Mouse (Mus musculus) ES-E14 (cell line): ENCODE measurements at regions not wholly inside any gene's neighbourhood (a gene's known extent, or its start where the extent isn't known, plus 50 kb on each side); places are given as distances from the start of the nearest gene placed in this dataset.

Source experiments
- DNase-seq: peaks from one replicate; pipeline ENCODE4 v3.0.0-alpha.2; 2013; ENCODE audit warnings: low read depth, low spot score
- H3K27ac ChIP-seq: 2 replicates; pipeline ENCODE4 v1.5.1; 2012; ENCODE audit warnings: low read depth, mild to moderate bottlenecking, low read length, moderate library complexity, mixed read lengths; ENCODE audit not compliant: poor library complexity, insufficient read depth, severe bottlenecking
- H3K36me3 ChIP-seq: 2 replicates; pipeline ENCODE4 v1.6.1; 2012; ENCODE audit warnings: mild to moderate bottlenecking, low read length, moderate library complexity, mixed read lengths; ENCODE audit not compliant: control insufficient read depth, poor library complexity, insufficient read depth, severe bottlenecking
- H3K4me1 ChIP-seq, 2 experiments: fragments of 150-350 bp in 1 of 2; sonication (generic) in 1 of 2; 2 replicates each; pipeline ENCODE4 v1.6.1; 2012; ENCODE audit warnings: low read length in 2 of 2, mild to moderate bottlenecking in 1 of 2, mixed read lengths in 1 of 2; ENCODE audit not compliant: control insufficient read depth in 2 of 2, insufficient read depth in 2 of 2, poor library complexity in 1 of 2
- H3K4me3 ChIP-seq, 2 experiments: fragments of 150-350 bp in 1 of 2; sonication (generic) in 1 of 2; 2 replicates each; pipeline ENCODE4 v1.5.1; 2012; ENCODE audit warnings: low read length in 2 of 2, low read depth in 1 of 2, mild to moderate bottlenecking in 1 of 2, mixed read lengths in 1 of 2; ENCODE audit not compliant: insufficient read depth in 1 of 2, poor library complexity in 1 of 2, severe bottlenecking in 1 of 2
- H3K9ac ChIP-seq: 2 replicates; pipeline ENCODE4 v1.6.1; 2012; ENCODE audit warnings: low read depth, mild to moderate bottlenecking, low read length, mixed read lengths; ENCODE audit not compliant: poor library complexity, insufficient read depth, severe bottlenecking
- H3K9me3 ChIP-seq: fragments of 150-350 bp; sonication (generic); 2 replicates; pipeline ENCODE4 v1.6.1; 2012; ENCODE audit warnings: low read depth, mild to moderate bottlenecking, low read length; ENCODE audit not compliant: control insufficient read depth, insufficient read depth
- CHD2 ChIP-seq: IDR thresholded peaks from 2 replicates; pipeline ENCODE4 v1.6.1; 2014; ENCODE audit warnings: mild to moderate bottlenecking, low read depth, low read length, inconsistent platforms
- HCFC1 ChIP-seq: IDR thresholded peaks from 2 replicates; pipeline ENCODE4 v1.6.1; 2012; ENCODE audit warnings: low read length, inconsistent platforms, borderline replicate concordance; ENCODE audit not compliant: insufficient read depth
- MAFK ChIP-seq: IDR thresholded peaks from 2 replicates; pipeline ENCODE4 v1.6.1; 2014; ENCODE audit warnings: mild to moderate bottlenecking, low read depth, low read length, inconsistent platforms; ENCODE audit not compliant: insufficient read depth
- ZC3H11A ChIP-seq: IDR thresholded peaks from 2 replicates; pipeline ENCODE4 v1.6.1; 2012; ENCODE audit warnings: low read depth, mild to moderate bottlenecking, inconsistent platforms, low read length, borderline replicate concordance
- ZNF384 ChIP-seq: IDR thresholded peaks from 2 replicates; pipeline ENCODE4 v1.6.1; 2012; ENCODE audit warnings: low read depth, low read length, inconsistent platforms
- in situ Hi-C, 2 experiments: fragments of 600-800 bp; cut with MboI; formaldehyde crosslinking; loops; one replicate each; pipeline ENCODE4 v1.15.1; 2025; ENCODE audit warnings: low sequenced_read_pairs in 2 of 2, inconsistent platforms in 1 of 2; ENCODE audit not compliant: unreplicated experiment in 2 of 2

DNA sequence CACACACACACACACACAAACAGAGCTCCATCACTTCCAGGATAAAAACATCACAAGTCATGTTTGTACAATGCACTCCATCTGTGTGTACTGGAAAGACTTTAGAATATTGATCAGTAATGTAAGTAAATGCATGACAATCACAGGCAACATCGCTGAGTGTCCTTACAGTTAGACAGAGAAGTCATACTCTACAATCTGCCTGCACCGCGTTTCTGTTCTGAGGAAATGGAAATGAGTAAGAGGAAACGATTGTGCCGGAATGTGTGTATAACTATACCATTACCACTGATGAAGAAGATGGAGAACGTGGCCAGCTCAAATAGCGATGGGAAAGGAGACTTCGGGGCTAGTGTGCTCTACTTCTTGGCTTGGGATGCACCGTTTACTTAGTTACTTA is 210.7 kb downstream of the Dusp6 start:
- Histone ChIP-seq H3K27ac (no peak overlapping the region), H3K4me1 (peaks cover 2 to 5% of the 10 kb centered on the region in 2 experiments; a peak in 1 of 4 replicates), H3K9ac (no peak overlapping the region), H3K36me3 (no peaks in the 10 kb centered on the region), H3K9me3 (no peaks in the 10 kb centered on the region), H3K4me3 (no peak overlapping the region)
- TF ChIP-seq CHD2 (no peak), ZNF384 (no peak), ZC3H11A (no peak), MAFK (no peak), HCFC1 (no peak)
- no peak for DNase-seq
- in situ Hi-C loops, result no loop called here

DNA sequence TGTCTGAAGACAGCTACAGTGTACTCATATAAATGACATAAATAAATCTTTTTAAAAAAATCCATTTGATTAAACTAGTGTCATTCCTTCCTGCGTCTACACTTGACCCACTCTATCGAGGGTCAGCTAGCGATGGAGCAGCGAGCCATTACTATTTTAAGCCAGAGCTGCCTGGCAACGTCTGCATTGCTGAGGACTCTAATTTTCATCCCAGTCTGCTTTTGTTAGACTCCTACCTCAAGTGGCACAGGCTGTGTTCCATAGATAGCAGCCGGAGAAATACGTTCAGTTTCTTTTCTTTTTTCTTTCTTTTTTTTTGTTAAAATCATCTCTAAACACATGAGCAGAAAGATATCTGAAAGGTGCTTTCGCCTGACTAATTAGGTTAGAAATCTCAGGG is 211.5 kb downstream of the Dusp6 start:
- no peaks in the 10 kb centered on the region for H3K36me3 ChIP-seq
- no peak overlapping the region for H3K27ac ChIP-seq
- H3K4me3 ChIP-seq, result no peak overlapping the region
- in situ Hi-C loops, result no loop called here
- no peak overlapping the region for H3K9ac ChIP-seq
- H3K9me3 ChIP-seq, result no peaks in the 10 kb centered on the region
- TF ChIP-seq CHD2 (no peak), HCFC1 (no peak), MAFK (no peak), ZNF384 (no peak), ZC3H11A (no peak)
- 0 out of 4 replicates have a peak, but pooled peaks cover under 1 to 5% of the 10 kb centered on the region in 2 experiments for H3K4me1 ChIP-seq
- DNase-seq, result no peak

DNA sequence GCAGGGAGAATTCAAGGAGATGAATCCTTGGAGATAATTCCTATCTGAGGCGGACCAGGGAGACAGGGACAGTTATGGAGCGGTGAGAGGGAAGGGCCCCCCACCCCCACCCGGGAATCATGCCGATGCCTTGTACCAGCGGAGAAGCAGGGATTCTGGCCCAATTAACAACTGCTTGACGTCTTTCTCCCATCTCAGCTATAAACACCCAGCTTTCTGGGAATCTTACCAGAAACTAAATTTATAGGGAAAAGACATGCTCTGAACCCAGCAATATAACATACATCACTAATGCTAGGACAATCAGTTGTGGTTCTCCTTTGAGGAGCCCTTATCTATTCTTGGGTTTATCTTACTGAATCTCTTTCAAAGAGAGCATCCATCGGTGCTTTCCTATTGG is 213.2 kb downstream of the Dusp6 start:
- H3K4me3 ChIP-seq, result no peak overlapping the region
- DNase-seq, result no peak
- H3K9ac ChIP-seq, result no peak overlapping the region
- no peak overlapping the region for H3K27ac ChIP-seq
- no peaks in the 10 kb centered on the region for H3K36me3 ChIP-seq
- TF ChIP-seq MAFK, result no peak
- no peaks in the 10 kb centered on the region for H3K9me3 ChIP-seq
- 0 out of 4 replicates have a peak, but pooled peaks cover 0 to 5% of the 10 kb centered on the region in 2 experiments for H3K4me1 ChIP-seq
- in situ Hi-C loops, result no loop called here

GRCm38 (mm10) chr10:99476776-99477175 is 213.7 kb downstream of the Dusp6 start:
- 0 out of 4 replicates have a peak, but pooled peaks cover 0 to 5% of the 10 kb centered on the region in 2 experiments for H3K4me1 ChIP-seq
- TF ChIP-seq CHD2 (no peak), MAFK (no peak), HCFC1 (no peak), ZNF384 (no peak), ZC3H11A (no peak)
- no peak overlapping the region for H3K4me3 ChIP-seq
- no peak overlapping the region for H3K9ac ChIP-seq
- in situ Hi-C loops, result no loop called here
- no peaks in the 10 kb centered on the region for H3K9me3 ChIP-seq
- H3K27ac ChIP-seq, result no peak overlapping the region
- no peaks in the 10 kb centered on the region for H3K36me3 ChIP-seq
- no peak for DNase-seq

DNA sequence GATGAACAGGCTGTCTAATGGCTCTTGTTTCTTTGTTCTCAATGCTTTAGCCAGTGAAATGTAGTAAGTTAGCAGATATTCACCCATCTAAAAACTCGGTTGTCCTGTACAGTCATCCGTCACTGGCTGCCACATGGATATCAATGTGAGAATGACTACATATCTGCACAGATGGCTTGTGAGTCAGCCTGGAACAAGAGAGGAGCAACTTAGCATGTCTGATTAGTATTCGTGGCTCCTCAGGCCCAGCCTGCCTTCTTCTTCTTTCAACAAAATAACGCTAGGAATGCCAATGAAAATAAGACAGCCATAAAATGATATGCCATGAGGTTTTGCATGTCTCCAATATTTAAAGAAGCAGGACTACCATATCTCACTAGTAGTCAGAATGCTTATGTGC is 217.5 kb downstream of the Dusp6 start:
- no peak for DNase-seq
- no peak overlapping the region for H3K9ac ChIP-seq

More for the DNA sequence above, 217.5 kb downstream of the Dusp6 start:
- Histone ChIP-seq H3K4me1 (no peaks in the 10 kb centered on the region), H3K4me3 (no peak overlapping the region), H3K36me3 (no peaks in the 10 kb centered on the region), H3K27ac (no peak overlapping the region), H3K9me3 (no peaks in the 10 kb centered on the region)
- in situ Hi-C loops, result no loop called here
- TF ChIP-seq ZC3H11A, result no peak
- TF ChIP-seq HCFC1, result no peak
- TF ChIP-seq ZNF384, result no peak
- TF ChIP-seq MAFK, result no peak
- TF ChIP-seq CHD2, result no peak
